Mouse (Mus musculus): ENCODE data around the gene Gm15140. TPM values are rescaled to one million over a fixed set of nuclear protein-coding genes. Genes with fewer than 3 reads are reported as not detected.
"Not testable (repeated sequence)": the region's sequence is repeated elsewhere in the genome, so short reads cannot be mapped to it uniquely, and the experiment has no call there.

The Gm15140 gene
- not detected in 2 replicates for polyA plus RNA-seq (2012; rRNA removed)

DNA sequence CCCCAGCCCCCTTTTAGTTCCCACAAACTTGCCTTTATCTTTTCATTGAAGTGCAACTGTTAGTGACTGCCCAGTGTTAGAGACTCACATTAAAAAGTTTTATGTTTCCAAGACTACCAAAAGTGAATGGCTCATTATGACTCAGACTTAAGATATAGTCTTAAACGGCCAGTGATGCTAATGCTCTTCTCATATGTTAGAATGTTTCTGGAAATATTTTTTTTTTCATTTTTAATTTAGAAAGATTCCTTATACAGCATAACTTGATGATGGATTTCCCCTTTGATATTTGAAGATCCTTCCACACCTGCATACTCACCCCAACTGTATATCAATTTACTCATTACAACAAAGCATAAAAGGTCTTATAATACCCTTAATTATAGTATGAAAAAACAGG lies at the start of gene Gm15140:
Gene Gm15140, minus strand, starts transcription at position 101 of the 400 bp plus-strand sequence.
- DNase-seq (ENCODE audit: low read depth), result not testable (repeated sequence)

Other genes with a start within 250 kb of the Gm15140 start
- not detected in 2 replicates for gene Samt1, start 108.0 kb downstream of the Gm15140 start, polyA plus RNA-seq (2012; rRNA removed)
- gene 4921511M17Rik, start 86.9 kb downstream of the Gm15140 start, polyA plus RNA-seq (2012; rRNA removed), result not detected in 2 replicates
- not detected in 2 replicates for gene Gm10057, start 65.6 kb downstream of the Gm15140 start, polyA plus RNA-seq (2012; rRNA removed)
- not detected in 2 replicates for gene 4930524N10Rik, start 222.7 kb upstream of the Gm15140 start, polyA plus RNA-seq (2012; rRNA removed)

Data from gonadal fat pad, adult 2 months (tissue).